Mouse (Mus musculus): Measurements from ENCODE around the gene Ung. TPM values are rescaled to one million over a fixed set of nuclear protein-coding genes. Genes with fewer than 3 reads are reported as not detected.

Gene Ung
- total RNA-seq (2015) (3.0 and 3.1 TPM in 2 replicates), total RNA-seq (2017) (6.1 and 9.7 TPM in 2 replicates)

DNA sequence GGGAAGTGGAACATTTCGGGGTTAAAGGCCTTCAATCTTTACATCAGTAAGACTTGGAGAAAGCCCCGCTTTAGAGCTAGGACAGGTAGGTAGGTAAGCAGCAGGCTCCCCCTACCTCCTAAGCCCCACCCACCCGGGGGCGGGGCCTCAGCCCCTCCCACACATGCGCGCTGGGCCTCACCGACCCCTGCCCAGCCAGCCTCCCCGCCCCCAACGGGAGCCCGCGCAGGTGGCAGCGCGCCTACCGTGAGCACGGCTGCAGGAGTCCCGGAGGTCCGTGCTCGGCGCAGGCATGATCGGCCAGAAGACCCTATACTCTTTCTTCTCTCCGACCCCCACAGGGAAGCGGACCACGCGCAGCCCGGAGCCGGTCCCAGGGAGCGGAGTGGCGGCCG is at the start of gene Ung:
Gene Ung, plus strand, starts transcription at position 176 of the 395 bp plus-strand sequence.
- no peak for ATAC-seq (ENCODE audit: poor library complexity, severe bottlenecking)

DNA sequence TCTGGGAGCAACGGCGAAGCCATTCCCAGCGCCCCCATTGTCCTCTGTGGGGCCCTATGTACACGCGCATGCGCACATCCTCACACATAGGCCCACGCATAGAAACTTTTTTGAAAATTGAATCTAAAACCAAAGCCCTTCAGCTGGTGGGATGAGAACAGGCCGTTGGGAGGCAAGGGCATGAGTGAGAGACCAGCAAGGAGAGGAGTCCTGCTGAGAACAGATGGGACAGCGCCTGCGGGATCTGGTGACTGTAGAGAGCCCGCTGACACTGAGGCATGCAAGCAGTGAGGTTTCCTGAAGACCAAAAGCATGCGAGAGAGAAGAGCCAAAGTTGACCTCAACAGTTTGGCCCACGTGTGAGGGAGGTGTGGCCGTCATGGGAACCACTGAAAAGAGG is 44.7 kb upstream of the Ung start:
- ATAC-seq (ENCODE audit: poor library complexity, severe bottlenecking), result no peak

GRCm38 (mm10) chr5:114087875-114088480 is 42.2 kb upstream of the Ung start:
- no peak for ATAC-seq (ENCODE audit: poor library complexity, severe bottlenecking)

GRCm38 (mm10) chr5:114090421-114091013 is 39.7 kb upstream of the Ung start:
- ATAC-seq (ENCODE audit: poor library complexity, severe bottlenecking), result no peak

GRCm38 (mm10) chr5:114091057-114091807 is 39.0 kb upstream of the Ung start, which contains the start of gene Svop:
Svop (minus strand) TSS chr5:114091570.
- 0 out of 2 replicates have a peak, but pooled peaks have one; percentile 24 for ATAC-seq (ENCODE audit: poor library complexity, severe bottlenecking)

- ATAC-seq (ENCODE audit: poor library complexity, severe bottlenecking), result peak; percentile 95
Measured at GRCm38 (mm10) chr5:114099709-114100389, 30.3 kb upstream of the Ung start.

- ATAC-seq (ENCODE audit: poor library complexity, severe bottlenecking), result no peak
Measured at GRCm38 (mm10) chr5:114100390-114101099, 29.6 kb upstream of the Ung start.

GRCm38 (mm10) chr5:114101873-114102272 is 28.3 kb upstream of the Ung start:
- no peak for ATAC-seq (ENCODE audit: poor library complexity, severe bottlenecking)

DNA sequence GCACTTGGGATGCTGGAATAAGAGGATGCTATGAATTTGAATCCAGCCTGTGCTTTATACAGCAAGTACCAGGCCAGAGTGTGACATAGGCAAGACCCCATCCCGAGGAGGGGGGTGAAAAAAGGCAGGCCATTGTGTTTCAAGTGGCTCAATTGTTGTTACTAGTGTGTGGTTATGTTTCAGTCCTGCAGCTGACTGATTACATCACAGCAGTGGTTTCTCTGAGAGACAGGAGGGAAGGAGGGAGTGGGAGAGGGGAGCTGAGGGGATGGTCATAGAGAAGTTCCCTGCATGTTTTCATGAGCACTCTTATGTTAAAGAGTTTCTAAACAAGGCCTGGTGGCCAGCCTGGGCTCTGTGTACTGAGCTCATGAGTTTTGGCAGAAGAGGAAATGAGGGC is 27.4 kb upstream of the Ung start:
- no peak for ATAC-seq (ENCODE audit: poor library complexity, severe bottlenecking)

- ATAC-seq (ENCODE audit: poor library complexity, severe bottlenecking), result no peak
Measured at GRCm38 (mm10) chr5:114106391-114106935, 23.7 kb upstream of the Ung start.

GRCm38 (mm10) chr5:114113334-114113733 is 16.9 kb upstream of the Ung start:
- ATAC-seq (ENCODE audit: poor library complexity, severe bottlenecking), result no peak

DNA sequence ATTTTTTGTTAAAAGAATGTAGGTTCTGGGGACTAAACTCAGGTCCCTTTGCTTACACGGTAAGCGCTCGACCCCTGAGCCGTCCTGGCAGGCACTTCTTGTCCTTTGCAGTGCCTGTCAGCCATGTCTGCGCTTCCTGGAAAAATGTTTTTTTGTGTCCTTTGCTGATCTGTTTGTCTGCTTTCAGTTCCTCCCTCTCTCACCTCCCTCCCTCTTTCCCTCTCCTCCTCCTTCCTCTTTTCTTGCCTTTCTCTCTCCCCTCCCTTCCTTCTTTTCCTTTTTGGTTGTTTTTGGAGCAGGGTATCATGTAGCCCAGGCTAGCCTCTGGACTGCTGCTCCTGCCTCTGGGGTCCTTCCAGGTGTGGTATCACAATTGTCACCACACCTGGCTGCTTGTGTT is 15.2 kb upstream of the Ung start:
- ATAC-seq (ENCODE audit: poor library complexity, severe bottlenecking), result peak; percentile 71

DNA sequence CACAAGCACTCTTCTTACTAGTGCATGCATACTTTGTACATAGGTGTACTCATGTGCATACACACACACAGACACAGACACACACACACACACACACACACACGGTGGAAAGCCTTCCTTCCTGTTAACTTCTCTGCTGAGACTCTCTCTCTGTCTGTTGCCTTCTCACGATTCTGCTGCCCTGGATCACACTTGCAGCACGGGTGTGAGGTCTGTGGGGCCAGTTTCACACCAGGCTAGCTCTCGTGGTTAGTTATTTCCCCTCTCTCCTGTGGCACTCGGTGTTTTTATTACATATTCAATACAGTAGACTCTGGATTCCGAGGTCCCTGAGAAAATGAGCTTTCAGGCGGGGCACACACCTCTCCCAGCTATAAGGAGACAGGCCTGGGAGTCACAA is 13.6 kb upstream of the Ung start:
- no peak for ATAC-seq (ENCODE audit: poor library complexity, severe bottlenecking)

GRCm38 (mm10) chr5:114119806-114120205 is 10.4 kb upstream of the Ung start:
- ATAC-seq (ENCODE audit: poor library complexity, severe bottlenecking), result no peak

DNA sequence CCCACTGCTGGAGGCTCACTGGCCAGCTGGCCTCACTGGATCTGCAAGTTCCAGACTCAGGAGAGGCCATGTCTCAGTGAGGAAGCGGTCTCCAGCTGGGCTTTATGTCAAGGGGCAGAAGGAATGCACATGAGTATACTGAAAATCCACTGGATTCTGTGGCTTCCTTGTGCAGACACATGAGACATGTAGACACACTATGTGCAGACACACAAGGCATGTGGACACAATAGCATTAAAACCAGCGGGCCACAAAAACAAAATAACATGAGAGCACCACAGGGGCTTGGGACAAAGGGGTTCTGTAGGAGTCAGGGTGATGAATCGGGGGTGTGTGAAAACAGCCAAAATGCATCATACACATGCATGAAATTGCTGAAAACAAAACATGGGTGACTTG is 4.2 kb upstream of the Ung start:
- no peak for ATAC-seq (ENCODE audit: poor library complexity, severe bottlenecking)

- ATAC-seq (ENCODE audit: poor library complexity, severe bottlenecking), result no peak
Measured at GRCm38 (mm10) chr5:114126499-114127244, 3.5 kb upstream of the Ung start.

- peak; percentile 65 for ATAC-seq (ENCODE audit: poor library complexity, severe bottlenecking)
Measured at GRCm38 (mm10) chr5:114127374-114128349, 2.5 kb upstream of the Ung start, which contains the start of gene Alkbh2. Alkbh2 (minus strand) TSS chr5:114128218.

DNA sequence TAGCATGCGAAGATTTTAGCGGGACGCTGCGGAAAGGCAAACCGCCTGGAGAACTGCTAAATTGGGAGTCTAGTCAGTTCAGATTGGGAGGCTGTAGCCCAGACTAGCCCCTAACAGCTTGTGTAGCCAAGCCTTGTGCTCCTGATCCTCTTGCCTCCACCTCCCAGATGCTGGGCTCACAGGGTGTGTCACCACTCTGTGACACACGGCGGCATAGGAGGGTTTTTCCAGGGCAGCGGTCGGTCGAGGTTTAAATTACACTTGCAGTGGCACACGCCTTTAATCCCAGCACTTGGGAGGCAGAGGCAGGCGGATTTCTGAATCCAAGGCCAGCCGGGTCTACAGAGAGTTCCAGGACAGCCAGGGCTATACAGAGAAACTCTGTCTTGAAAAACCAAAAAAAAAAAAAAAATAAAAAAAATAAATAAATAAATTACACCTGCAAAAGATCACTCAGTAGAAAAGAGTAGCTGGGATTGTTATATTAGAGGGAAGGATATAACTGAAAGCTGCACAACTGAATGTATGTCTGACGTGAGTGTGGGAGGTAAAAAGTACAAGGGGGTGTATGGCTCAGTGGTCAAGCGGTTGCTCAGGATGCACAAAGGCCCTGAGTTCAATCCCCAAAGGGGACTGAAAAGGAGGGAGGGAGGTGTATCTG is 506 bp upstream of the Ung start:
- ATAC-seq (ENCODE audit: poor library complexity, severe bottlenecking), result no peak

Data from megakaryocyte, adult 5-6 weeks (primary cell).